Mouse (Mus musculus) left cerebral cortex, postnatal 25 days (tissue): ENCODE measurements at regions not wholly inside any gene's neighbourhood (a gene's known extent, or its start where the extent isn't known, plus 50 kb on each side); places are given as distances from the start of the nearest gene placed in this dataset.
A peak's percentile ranks its signal among the peaks of the same experiment; 100 is the strongest.

Experiments used
- DNase-seq, 2 experiments: peaks; one replicate each; pipeline ENCODE4 v3.0.0; 2022; ENCODE audit warnings: low spot score in 2 of 2, mixed read lengths in 1 of 2
- intact Hi-C: fragments of 180-260 bp; cut with DNase I; formaldehyde crosslinking; loops from one replicate; pipeline ENCODE4 v1.15.1; 2025

DNA sequence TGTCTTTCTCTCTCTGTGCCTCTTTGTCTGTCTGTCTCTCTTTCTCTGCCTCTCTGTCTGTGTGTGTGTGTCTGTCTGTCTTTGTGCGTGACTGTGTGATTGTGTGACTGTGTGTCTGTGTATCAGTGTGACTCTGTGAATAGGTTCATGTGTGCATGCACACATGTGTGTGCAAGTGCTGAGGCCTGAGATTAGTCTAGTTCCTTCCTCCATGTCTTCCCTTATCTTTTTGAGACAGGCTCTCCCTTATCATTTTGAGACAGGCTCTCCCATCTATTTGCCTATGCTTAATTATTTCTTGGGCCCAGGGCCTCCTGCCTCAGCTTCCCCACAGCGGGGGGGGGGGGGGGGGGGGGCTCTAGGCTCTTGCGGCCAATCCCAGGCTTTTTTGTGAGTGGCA is 212.8 kb upstream of the Ttc29 start:
- DNase-seq = no peak

GRCm38 (mm10) chr8:78001656-78002055 is 211.4 kb upstream of the Ttc29 start:
- peak; percentile 2 to 12 for DNase-seq
- intact Hi-C loops = loop anchor here (5.0 kb wide), 1 partner anchor 579 kb away; no protein-coding TSS in a partner anchor

More for the DNA sequence above, 212.8 kb upstream of the Ttc29 start:
- intact Hi-C loops = loop anchor here (5.0 kb wide), 1 partner anchor 578 kb away; no protein-coding TSS in a partner anchor

DNA sequence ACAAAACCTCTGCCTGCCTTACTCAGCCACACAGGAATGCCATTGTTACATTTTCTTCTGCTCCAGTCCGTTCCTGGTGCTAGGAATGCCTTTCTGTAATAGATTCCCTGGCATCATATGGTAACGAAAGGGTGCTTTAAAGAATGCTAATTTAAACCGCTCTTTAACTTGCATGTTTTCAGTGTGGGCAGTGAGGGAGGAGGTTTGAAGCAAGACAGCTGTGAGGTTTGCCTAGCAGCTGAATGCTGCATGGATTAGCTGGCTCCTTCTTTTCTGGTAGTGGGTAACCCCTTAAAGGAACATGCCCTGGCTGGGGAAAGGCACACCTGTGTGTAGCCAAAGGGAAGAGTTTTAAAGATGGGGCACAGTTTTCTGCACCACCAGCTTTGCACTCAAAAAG is 211.0 kb upstream of the Ttc29 start:
- intact Hi-C loops = loop anchor here (5.0 kb wide), 1 partner anchor 580 kb away; no protein-coding TSS in a partner anchor
- peak; percentile 20 to 58 for DNase-seq

DNA sequence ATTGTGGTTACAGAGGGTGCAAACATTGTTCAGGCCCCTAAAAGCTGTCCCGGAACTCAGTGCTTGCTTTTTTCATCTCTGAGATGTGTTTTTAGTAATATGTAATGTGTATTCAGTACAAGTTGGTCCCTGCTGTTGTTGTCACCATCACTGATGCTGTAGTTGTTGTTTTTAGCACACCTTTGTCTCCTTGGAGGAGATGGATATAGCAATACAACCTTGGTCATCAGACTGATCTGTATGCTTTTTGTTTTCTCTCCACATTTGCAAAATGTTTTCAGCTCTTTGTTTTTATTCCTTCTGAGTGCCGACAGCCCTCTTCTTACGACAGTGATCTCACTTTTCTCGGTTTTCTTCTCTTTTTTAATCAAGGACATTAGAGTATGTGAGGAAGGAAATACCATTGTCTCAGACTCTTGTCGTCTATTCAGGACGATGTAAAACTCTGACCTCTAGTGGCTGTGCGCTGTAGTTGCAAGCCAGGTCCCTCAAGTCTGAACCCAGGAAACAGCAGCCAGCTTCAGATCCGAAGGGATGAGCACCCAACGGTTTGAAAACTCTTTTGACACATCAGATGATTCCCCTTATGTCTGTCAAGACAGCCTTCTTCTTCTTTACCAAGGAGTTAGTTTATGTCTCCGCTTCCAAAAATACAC is 209.1 kb upstream of the Ttc29 start:
- peak; percentile 73 to 83 for DNase-seq
- intact Hi-C loops = loop anchor here (1.0 to 5.0 kb wide), 2 partner anchors 374 to 582 kb away; no protein-coding TSS in a partner anchor

DNA sequence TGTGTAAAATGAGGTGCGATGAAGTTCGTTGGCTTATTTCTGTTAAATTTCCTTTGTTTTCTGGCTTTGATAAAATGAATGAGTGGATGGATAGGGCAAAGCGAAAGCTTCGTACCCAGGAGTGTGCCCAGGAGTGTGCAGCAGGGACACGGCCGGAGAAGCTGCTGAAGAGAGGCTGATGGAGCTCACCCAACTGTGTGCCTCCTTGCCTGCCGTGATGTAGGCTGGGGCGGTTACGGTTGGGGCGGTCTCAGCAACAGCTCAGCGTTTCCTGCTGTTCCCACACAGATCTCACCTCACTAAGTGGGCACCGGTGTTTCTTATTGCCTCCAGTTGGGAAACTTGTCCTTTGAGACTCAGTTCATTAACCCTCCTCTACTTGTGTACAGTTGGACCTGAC is 208.2 kb upstream of the Ttc29 start:
- intact Hi-C loops = loop anchor here (1.0 to 5.0 kb wide), 2 partner anchors 375 to 583 kb away; no protein-coding TSS in a partner anchor
- DNase-seq = no peak

GRCm38 (mm10) chr8:78013101-78013500 is 200.0 kb upstream of the Ttc29 start:
- no peak for DNase-seq
- intact Hi-C loops = no loop called here

GRCm38 (mm10) chr8:78018430-78019180 is 194.5 kb upstream of the Ttc29 start:
- intact Hi-C loops = no loop called here
- DNase-seq = no peak

- no peak for DNase-seq
- intact Hi-C loops = no loop called here
Measured at GRCm38 (mm10) chr8:78021473-78021872, 191.6 kb upstream of the Ttc29 start.

DNA sequence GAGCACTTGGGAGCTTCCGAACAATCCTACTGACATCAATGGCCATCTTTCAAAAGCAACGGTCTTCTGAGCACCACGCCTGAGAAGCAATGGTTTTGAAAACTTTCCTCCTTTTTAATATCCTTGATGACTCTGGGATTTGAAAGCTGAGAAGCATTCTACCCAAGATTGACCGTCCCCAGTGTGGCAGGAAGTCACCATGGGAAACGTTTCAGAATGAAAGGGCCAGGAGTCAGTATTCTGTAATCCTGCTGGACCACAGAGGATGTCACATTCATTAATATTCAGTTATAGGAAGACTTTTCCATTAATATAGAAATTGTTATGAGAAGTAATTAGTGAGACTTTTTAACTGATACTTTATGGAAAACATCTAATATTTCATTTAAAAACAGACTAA is 190.1 kb upstream of the Ttc29 start:
- DNase-seq = no peak
- intact Hi-C loops = no loop called here

DNA sequence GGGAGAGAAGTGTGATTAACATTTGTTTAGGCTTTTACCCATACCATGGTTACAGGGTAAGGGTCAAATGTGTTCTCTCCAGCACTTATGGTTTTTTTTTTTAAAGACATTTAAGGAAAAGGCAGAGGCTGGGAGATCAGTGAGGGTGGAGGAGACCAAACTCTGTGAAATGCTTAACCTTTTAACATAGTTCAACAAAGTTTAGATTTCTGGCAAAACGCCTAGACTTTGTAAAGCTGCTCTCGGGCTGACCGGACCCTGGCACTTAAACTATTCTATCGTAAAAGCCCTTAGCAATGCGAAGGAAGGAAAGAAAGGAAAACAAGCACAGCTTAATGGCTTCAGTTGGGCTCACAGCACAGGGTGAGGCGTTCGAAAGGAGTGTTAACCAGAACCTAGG is 189.6 kb upstream of the Ttc29 start:
- no peak for DNase-seq
- intact Hi-C loops = no loop called here

DNA sequence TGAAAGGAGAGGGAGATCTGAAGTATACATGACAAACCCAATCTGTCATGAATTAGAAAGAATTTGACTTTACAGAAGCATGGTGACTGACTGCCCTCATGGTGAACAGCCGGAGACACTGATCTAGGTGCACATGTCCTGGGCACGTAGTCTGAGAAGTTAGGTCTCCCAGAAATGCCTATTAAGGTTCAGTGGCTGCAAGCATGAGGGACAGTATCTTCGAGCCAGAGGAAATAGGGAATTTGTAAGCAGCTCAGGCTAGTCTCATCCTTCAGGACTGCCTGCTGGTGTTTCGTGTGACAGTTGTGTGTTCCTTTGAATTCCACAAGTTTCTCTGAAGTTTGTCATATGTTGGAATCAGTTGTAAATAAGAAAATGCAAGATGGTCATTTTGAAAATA is 189.2 kb upstream of the Ttc29 start:
- no peak for DNase-seq
- intact Hi-C loops = no loop called here

- intact Hi-C loops = no loop called here
- no peak for DNase-seq
Measured at GRCm38 (mm10) chr8:78024964-78025363, 188.1 kb upstream of the Ttc29 start.

- intact Hi-C loops = no loop called here
- DNase-seq = no peak
Measured at GRCm38 (mm10) chr8:78027371-78027770, 185.7 kb upstream of the Ttc29 start.

- intact Hi-C loops = no loop called here
- no peak for DNase-seq
Measured at GRCm38 (mm10) chr8:78028928-78029327, 184.2 kb upstream of the Ttc29 start.

DNA sequence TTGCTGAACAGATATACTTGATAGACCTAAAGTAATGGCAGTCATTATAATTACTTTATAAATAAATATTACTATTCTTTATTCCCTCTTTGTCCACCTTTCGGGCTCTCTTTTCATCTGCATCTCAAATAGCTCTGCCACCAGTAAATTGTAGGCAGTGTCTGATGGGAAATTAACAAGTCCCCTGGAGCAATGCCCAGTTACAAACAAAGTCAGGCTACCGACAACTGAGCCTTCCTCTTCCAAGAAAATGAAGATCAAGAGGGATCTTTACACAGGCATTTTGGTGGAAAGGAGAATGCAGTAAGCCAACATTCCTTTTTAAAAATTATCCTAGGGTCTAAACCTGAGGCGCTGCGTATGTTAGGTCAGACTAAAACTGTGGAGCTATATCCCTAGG is 181.3 kb upstream of the Ttc29 start:
- no peak for DNase-seq
- intact Hi-C loops = no loop called here

DNA sequence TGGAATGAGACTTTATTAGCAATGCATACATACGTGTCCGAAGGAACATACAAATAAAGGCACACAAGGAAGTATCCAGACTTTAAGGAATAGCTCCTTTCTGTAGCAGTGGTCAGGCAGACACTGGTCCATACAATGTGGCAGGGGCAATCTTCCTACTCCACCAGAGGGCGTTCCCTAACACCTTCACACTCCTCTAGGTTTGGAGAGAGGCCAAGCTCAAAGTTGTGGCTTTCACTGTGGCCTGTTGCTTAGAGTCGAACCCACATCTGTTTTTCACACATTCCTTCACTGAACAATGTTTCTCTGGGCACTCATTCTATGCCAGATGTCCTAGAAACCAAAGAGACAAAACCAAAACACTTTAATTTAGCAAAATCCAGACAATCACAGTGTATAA is 178.4 kb upstream of the Ttc29 start:
- intact Hi-C loops = no loop called here

DNA sequence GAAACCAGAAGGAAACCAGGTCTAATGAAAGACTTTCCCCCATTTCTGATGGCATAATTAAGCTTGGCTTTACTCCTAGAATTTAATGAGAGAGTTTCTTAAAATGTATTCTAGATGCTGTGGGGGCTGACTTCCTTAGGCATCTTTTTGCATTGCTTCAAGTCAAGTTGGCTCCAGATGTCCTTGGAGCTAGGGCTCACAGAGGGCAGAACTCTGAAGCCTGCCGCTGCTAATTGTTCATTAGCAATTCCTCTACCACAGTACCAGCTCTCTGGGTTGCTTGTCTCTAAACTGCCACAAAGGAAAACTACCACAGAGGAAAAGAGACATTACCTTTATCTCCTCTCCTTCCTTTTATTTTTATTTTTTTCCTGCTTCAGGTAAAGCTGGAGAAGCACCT is 175.9 kb upstream of the Ttc29 start:
- DNase-seq = peak in 1 of 2 experiments; percentile 45
- intact Hi-C loops = no loop called here

More for the DNA sequence above, 178.4 kb upstream of the Ttc29 start:
- DNase-seq = no peak

DNA sequence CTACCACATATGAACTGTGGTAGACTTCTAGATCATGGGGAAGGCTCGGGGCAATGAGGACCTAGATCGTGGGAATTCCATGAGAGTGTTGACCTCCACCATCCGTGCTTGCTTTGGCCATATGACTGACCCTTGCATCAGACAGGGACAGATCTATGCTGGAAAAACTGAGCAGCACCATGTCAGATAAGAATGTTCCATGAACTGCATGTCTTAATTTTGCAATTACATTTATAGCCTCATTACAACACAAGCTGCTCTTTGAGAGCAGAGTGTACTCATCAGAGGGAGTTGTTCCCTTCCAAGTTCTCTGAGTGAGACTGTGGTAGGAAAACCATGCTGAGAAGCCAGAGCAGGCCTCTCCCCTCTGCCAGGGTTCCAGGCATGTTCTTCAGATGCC is 166.4 kb upstream of the Ttc29 start:
- no peak for DNase-seq
- intact Hi-C loops = no loop called here

- intact Hi-C loops = loop anchor here (5.0 kb wide), 1 partner anchor 418 kb away; no protein-coding TSS in a partner anchor
- DNase-seq = no peak
Measured at GRCm38 (mm10) chr8:78050768-78051167, 162.3 kb upstream of the Ttc29 start.

- intact Hi-C loops = loop anchor here (5.0 kb wide), 1 partner anchor 422 kb away; no protein-coding TSS in a partner anchor
Measured at GRCm38 (mm10) chr8:78054435-78054834, 158.7 kb upstream of the Ttc29 start.

GRCm38 (mm10) chr8:78054920-78055319 is 158.2 kb upstream of the Ttc29 start:
- intact Hi-C loops = loop anchor here (5.0 kb wide), 1 partner anchor 423 kb away; no protein-coding TSS in a partner anchor
- no peak for DNase-seq

More at GRCm38 (mm10) chr8:78054435-78054834, 158.7 kb upstream of the Ttc29 start:
- no peak for DNase-seq
